Mouse (Mus musculus) hindbrain, embryonic 13.5 days (tissue): ENCODE results near the gene Carnmt1. TPM values are rescaled to one million over a fixed set of nuclear protein-coding genes. Genes with fewer than 3 reads are reported as not detected.

Experiments used
- ATAC-seq: fragments of 200-750 bp; cut with Nextera tagmentation; 2 replicates; pipeline ENCODE4 v1.8.0; 2017; ENCODE audit warnings: moderate TSS enrichment; ENCODE audit not compliant: low FRiP score
- H3K27ac ChIP-seq: fragments of 300-500 bp; sonication (generic); 2 replicates; pipeline ENCODE4 v1.5.1; 2015; ENCODE audit warnings: inconsistent platforms, mild to moderate bottlenecking, moderate library complexity
- H3K27me3 ChIP-seq: fragments of 300-500 bp; sonication (generic); 2 replicates; pipeline ENCODE4 v1.6.1; 2015; ENCODE audit warnings: mild to moderate bottlenecking, inconsistent platforms
- H3K36me3 ChIP-seq: fragments of 300-500 bp; sonication (generic); 2 replicates; pipeline ENCODE4 v1.6.1; 2015; ENCODE audit warnings: mild to moderate bottlenecking, inconsistent platforms
- H3K4me1 ChIP-seq: fragments of 300-500 bp; sonication (generic); replicated peaks from 2 replicates; pipeline ENCODE4 v1.6.1; 2015; ENCODE audit warnings: inconsistent platforms
- H3K4me2 ChIP-seq: fragments of 300-500 bp; sonication (generic); 2 replicates; pipeline ENCODE4 v1.6.1; 2015; ENCODE audit warnings: inconsistent platforms, mild to moderate bottlenecking, moderate library complexity
- H3K4me3 ChIP-seq: fragments of 300-500 bp; sonication (generic); 2 replicates; pipeline ENCODE4 v1.5.1; 2015; ENCODE audit warnings: mild to moderate bottlenecking, inconsistent platforms
- H3K9ac ChIP-seq: fragments of 300-500 bp; sonication (generic); 2 replicates; pipeline ENCODE4 v1.6.1; 2015; ENCODE audit warnings: mild to moderate bottlenecking, inconsistent platforms
- H3K9me3 ChIP-seq: fragments of 300-500 bp; sonication (generic); 2 replicates; pipeline ENCODE4 v1.6.1; 2016; ENCODE audit warnings: inconsistent platforms
- WGBS: fragments of 180-500 bp; shearing (Covaris S2); methylation state at CpG from one replicate; pipeline ENCODE4 v1.1.7; 2015; 5-methylcytosine and 5-hydroxymethylcytosine counted together
- polyA plus RNA-seq: library from polyadenylated mRNA; unstranded; fragments of >200 nt; fragmentation: Nextera tagmentation; extraction: Ambion mirVana; gene quantifications from 2 replicates; pipeline ENCODE4 v1.2.1, GENCODE M21; 2015

The Carnmt1 gene
- polyA plus RNA-seq, 1 experiment from 2014 or later = 15.8 TPM

DNA sequence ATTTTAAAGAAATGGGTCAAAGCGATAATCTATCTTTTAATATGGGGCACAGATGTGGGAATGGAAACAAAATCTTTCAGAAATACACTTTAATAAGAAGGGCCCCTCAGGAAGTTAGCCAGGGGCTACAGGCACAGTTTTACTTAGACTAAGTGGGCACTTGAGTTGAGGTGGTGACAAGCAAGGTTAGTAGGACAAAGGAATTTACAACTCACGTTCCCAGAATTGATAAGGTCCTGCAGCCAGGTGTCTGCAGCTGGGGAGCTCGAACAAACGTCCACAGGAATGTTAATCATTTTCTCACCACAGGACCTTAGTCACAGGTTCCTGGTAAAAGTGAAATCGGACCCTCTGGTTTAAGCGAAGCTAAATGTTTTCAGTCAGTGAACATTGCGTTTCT, 60.5 kb downstream of the Carnmt1 start:
- H3K27ac ChIP-seq = no peak overlapping the region
- no peaks in the 10 kb centered on the region for H3K4me1 ChIP-seq
- H3K9ac ChIP-seq = no peak overlapping the region
- no peak overlapping the region for H3K4me3 ChIP-seq
- H3K4me2 ChIP-seq = no peak overlapping the region
- H3K36me3 ChIP-seq = no peaks in the 10 kb centered on the region
- no peaks in the 10 kb centered on the region for H3K27me3 ChIP-seq
- ATAC-seq = no peak
- 65% methylated on average over 7 of the region's 7 CpGs for WGBS
- no peaks in the 10 kb centered on the region for H3K9me3 ChIP-seq

DNA sequence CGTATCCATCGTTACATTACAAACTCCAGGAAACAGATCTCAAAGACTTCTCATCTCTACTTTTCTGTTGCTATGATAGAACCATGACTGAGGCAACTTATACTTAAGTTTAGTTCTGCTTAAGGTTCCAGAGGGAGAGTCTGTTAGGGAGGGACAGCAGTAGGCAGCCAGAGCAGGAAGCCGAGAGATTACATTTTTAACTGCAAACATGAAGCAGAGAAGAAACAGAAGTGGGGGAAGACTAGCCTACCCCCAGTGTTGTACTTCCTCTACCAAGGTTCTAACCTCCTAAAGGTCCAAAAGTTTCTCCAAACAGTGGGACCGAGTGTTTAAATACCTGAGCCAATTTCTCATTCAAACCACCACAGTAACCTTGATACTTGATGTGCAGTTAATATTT, 65.3 kb downstream of the Carnmt1 start:
- no peak for ATAC-seq
- no peak overlapping the region for H3K9ac ChIP-seq
- 95% methylated on average over 4 of the region's 4 CpGs for WGBS

DNA sequence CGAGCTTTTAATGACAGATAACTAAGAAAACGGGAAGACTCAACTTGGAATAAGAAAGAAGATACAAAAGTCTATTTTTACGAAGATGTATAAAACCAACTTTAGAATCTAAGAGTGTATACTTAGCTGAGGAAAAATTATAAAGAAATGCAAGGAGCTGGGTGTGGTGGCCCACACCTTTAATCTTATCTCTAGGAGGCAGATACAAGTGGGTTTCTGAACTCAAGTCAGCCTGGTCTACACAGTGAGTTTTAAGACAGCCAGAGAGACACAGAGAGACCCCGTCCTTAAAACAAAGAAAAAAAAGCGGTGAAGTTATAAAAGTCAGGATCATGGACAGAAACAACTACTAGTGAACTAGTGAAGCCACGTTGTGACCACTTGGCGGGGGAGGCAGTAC, 68.6 kb downstream of the Carnmt1 start:
- Histone ChIP-seq H3K4me1 (no peaks in the 10 kb centered on the region), H3K9ac (no peak overlapping the region), H3K4me2 (no peak overlapping the region), H3K36me3 (no peaks in the 10 kb centered on the region), H3K27ac (no peak overlapping the region), H3K9me3 (no peaks in the 10 kb centered on the region), H3K27me3 (no peaks in the 10 kb centered on the region), H3K4me3 (no peak overlapping the region)
- ATAC-seq = no peak
- 90% methylated on average over 7 of the region's 7 CpGs for WGBS

More for the DNA sequence above, 65.3 kb downstream of the Carnmt1 start:
- no peaks in the 10 kb centered on the region for H3K9me3 ChIP-seq
- H3K4me3 ChIP-seq = no peak overlapping the region
- no peaks in the 10 kb centered on the region for H3K36me3 ChIP-seq
- no peak overlapping the region for H3K27ac ChIP-seq
- H3K4me1 ChIP-seq = no peaks in the 10 kb centered on the region
- H3K27me3 ChIP-seq = no peaks in the 10 kb centered on the region
- H3K4me2 ChIP-seq = no peak overlapping the region

DNA sequence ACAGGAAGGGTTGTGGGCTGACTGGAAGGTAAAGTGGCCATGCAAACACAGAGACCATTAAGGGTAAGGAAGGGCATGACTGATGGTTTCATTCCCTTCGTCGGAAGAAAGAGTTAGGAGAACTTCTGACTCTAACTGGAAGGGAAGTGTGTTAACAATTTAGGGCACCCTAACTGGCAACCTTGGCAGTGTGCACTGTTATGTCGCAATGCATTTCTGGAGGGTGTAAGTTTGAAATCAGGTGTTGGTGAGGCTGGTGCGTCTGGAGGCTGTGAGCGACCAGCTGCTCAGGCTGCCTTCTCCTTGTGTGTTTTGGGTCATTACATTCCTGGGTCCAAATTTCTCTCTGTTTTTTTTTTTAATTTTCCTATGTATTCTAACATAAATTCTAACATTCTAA, 73.4 kb downstream of the Carnmt1 start:
- H3K9me3 ChIP-seq = no peaks in the 10 kb centered on the region
- no peak overlapping the region for H3K27ac ChIP-seq
- H3K27me3 ChIP-seq = no peaks in the 10 kb centered on the region
- no peaks in the 10 kb centered on the region for H3K4me1 ChIP-seq
- no peak overlapping the region for H3K4me2 ChIP-seq
- ATAC-seq = no peak
- H3K4me3 ChIP-seq = no peak overlapping the region
- no peak overlapping the region for H3K9ac ChIP-seq
- H3K36me3 ChIP-seq = no peaks in the 10 kb centered on the region
- 90% methylated on average over 5 of the region's 5 CpGs for WGBS

DNA sequence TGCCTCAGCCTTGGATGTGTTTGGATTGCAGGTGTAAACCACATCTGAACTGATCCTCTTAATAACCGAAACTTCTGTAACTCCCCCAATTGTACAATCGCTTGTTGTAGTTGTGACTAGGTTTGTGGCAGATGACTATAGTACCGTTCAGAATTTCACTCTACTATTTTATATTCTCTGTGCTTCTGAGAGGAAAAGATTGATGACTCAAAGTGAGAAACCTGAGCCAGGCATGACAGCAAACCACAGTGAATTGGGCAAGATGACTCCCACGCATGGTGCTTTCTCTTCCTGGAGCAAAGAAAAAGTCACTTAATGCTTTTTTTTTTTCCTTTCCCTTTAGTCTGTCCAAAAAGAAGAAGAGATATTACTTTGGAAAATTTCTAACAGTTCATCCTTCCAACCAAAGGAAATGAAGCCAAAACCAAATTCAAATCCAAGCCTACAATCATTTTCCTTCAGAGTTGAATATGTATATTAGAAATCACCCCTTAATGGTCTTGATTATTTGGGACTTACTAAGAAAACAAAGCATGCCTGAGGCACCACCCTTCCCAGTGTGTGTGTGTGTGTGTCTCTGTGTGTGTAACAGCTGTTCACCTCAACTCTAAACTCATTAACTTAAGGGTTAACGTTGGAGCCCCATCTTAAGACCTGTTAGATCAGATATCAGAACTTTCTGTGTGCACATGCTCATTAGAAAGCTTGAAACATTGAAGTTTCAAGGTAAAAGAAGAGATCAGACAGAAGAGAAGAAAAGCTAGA, 76.2 kb downstream of the Carnmt1 start:
- no peak overlapping the region for H3K4me3 ChIP-seq
- 93% methylated on average over 5 of the region's 5 CpGs for WGBS
- peaks cover 8% of the 10 kb centered on the region for H3K4me1 ChIP-seq
- no peak overlapping the region for H3K27ac ChIP-seq
- no peaks in the 10 kb centered on the region for H3K9me3 ChIP-seq
- H3K27me3 ChIP-seq = peaks cover 19% of the 10 kb centered on the region
- H3K9ac ChIP-seq = no peak overlapping the region
- H3K36me3 ChIP-seq = no peaks in the 10 kb centered on the region
- no peak for ATAC-seq
- H3K4me2 ChIP-seq = no peak overlapping the region

GRCm38 (mm10) chr19:18747379-18747778, 76.8 kb downstream of the Carnmt1 start:
- Histone ChIP-seq H3K4me3 (no peak overlapping the region), H3K36me3 (no peaks in the 10 kb centered on the region), H3K4me2 (no peak overlapping the region), H3K9ac (no peak overlapping the region), H3K4me1 (peaks cover 8% of the 10 kb centered on the region), H3K27me3 (peaks cover 19% of the 10 kb centered on the region), H3K27ac (no peak overlapping the region), H3K9me3 (no peaks in the 10 kb centered on the region)
- no peak for ATAC-seq
- WGBS = 93% methylated on average over 4 of the region's 4 CpGs

DNA sequence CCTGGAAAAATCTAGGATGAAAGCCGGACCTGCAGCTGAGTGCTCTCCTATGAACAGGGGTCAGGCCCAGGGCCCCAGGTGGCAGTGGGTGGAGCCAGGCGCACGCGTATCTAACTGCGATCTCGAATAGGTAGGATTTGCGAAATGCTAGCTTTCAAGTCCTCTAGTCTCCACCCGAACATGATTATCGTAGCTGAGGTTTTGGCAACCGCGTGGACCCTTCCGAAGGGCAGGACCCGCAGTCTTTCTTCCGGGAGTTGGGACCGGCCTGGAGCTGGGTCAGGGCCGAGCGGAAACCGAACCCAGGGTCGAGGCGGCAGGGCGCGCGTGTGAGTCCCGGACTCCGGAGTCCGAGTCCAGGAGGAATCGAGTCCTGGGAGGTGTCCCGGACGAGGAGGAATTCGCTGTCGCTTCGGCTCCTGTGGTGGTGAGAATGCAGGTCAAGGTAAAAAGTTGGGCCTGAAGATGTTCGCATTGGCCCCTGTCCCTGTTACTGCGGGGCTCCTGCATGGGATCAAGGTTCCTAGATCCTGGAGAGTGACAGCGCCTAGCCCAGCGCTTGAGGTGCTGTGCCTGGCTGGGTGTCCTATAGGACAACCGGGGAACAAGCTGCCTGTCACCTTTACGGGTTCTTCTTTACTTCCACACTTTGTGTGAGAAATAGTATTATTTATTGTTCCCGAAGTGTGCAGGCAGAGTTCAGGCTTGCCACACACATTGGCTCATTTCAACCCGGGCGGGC, 79.2 kb downstream of the Carnmt1 start, which contains the start of gene Trpm6:
Trpm6 (plus strand) TSS at position 386 of the 742 bp plus-strand sequence.
- 8% methylated on average over 41 of the region's 41 CpGs for WGBS
- H3K9me3 ChIP-seq = no peaks in the 10 kb centered on the region
- peaks cover 8% of the 10 kb centered on the region for H3K4me1 ChIP-seq
- H3K4me2 ChIP-seq = peak within 1 kb of the TSS; percentile 71
- H3K27me3 ChIP-seq = peaks cover 19% of the 10 kb centered on the region
- no peak within 1 kb of the TSS for H3K27ac ChIP-seq
- H3K36me3 ChIP-seq = no peaks in the 10 kb centered on the region
- 0 out of 2 replicates have a peak within 1 kb of the TSS, but pooled peaks have one; percentile 62 for H3K9ac ChIP-seq
- no peak for ATAC-seq
- H3K4me3 ChIP-seq = peak within 1 kb of the TSS; percentile 40

Other genes starting within 250 kb of the Carnmt1 start
- gene Ostf1, start 38.9 kb upstream of the Carnmt1 start, polyA plus RNA-seq = 45.9 and 54.5 TPM in 2 replicates
- gene Nmrk1, start 38.8 kb upstream of the Carnmt1 start, polyA plus RNA-seq = 8.5 and 9.8 TPM in 2 replicates
- 53.8 and 61.1 TPM in 2 replicates for gene D030056L22Rik, start 42.4 kb downstream of the Carnmt1 start, polyA plus RNA-seq
- gene Trpm6, start 79.2 kb downstream of the Carnmt1 start, polyA plus RNA-seq = 0.25 and 0.30 TPM in 2 replicates